ENCODE assay signal across 8 mouse cellular contexts in the genomic region with DNA sequence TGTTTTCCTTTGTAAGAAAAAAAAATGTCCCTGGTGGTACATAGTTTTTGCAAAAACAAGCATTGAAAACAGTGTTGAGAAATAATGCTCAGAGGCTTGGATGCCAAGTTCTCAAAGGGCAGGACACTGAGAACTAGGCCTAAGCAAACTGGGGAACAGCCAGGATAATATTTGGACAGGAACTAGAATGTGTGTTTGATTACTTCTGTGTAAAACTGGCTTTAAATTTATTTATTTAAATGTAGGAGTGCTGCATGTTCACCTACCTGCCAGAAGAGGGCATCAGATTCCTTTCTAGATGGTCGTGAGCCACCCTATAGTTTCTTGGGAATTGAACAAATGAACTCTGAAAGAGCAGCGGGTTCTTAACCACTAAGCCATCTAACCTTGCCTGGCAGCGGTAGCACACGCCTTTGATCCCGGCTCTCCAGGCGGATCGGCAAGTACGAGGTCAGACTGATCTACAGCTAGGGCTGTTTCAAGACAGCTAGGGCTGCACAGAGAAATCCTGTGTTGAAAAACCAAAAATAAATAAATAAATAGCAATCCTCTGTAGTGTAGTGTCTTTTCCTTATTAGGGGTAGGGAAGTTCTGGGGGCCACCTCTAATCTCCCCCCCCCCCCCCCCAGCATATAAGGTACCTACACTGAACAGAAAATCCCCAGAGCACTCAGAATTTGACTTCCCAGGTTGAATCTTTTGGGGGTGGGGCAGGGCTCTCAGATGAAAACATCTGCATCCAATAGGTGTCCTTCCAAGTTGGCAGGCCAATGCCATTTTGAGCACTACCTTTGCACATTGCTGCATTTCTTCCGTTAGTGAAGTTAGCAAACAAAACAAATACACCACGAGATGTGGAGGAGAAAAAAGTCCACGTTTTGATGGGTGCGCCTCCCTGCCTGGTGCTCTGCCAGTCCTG. TPM values are rescaled to one million over a fixed set of nuclear protein-coding genes. Genes with fewer than 3 reads are reported as not detected.
DNase-seq lines count a peak whose midpoint lies in the region; ATAC-seq lines count a peak whose summit lies in the region.

A gene (plus strand): TSS at position 776 of the 919 bp plus-strand sequence.

- DNase-seq in right cerebral cortex, adult 18-20 months: peak; percentile 39
- DNase-seq in right cerebral cortex, postnatal 14 days: no peak
- peak; percentile 44 for DNase-seq in cerebellum, adult 9-11 months
- DNase-seq in frontal cortex, postnatal 36 days (ENCODE audit: low spot score in 2 of 2): peak; percentile 12 to 52
- DNase-seq in layer of hippocampus, postnatal 10 days (ENCODE audit: low spot score in 2 of 2): peak; percentile 9 to 32
- DNase-seq in lung, postnatal 10 days: peak; percentile 42
- peak; percentile 37 for DNase-seq in retina, postnatal 7 days (ENCODE audit: low read depth, low spot score)

- peak within 1 kb of the TSS; percentile 77 for H3K4me3 ChIP-seq in hindbrain, embryonic 13.5 days

- ATAC-seq in hindbrain, embryonic 13.5 days (ENCODE audit: low FRiP score): peak; percentile 75

- no peaks in the 10 kb centered on the region for H3K27me3 ChIP-seq in hindbrain, embryonic 13.5 days

- no peaks in the 10 kb centered on the region for H3K9me3 ChIP-seq in hindbrain, embryonic 13.5 days

- H3K9ac ChIP-seq in hindbrain, embryonic 13.5 days: peak within 1 kb of the TSS; percentile 87

- 0 out of 2 replicates have a peak, but pooled peaks cover 7% of the 10 kb centered on the region for H3K4me1 ChIP-seq in hindbrain, embryonic 13.5 days (replicated peaks)

- H3K4me2 ChIP-seq in hindbrain, embryonic 13.5 days: peak within 1 kb of the TSS; percentile 92

- no peaks in the 10 kb centered on the region for H3K36me3 ChIP-seq in hindbrain, embryonic 13.5 days

- 2% methylated on average over 12 of the region's 12 CpGs for WGBS in hindbrain, embryonic 13.5 days

- H3K27ac ChIP-seq in hindbrain, embryonic 13.5 days: peak within 1 kb of the TSS; percentile 88

RNA-seq across cellular contexts. Expression of the gene that starts here (rescaled TPM):
- polyA plus RNA-seq in hindbrain, embryonic 13.5 days (2015; fragmentation: Nextera tagmentation; extraction: Ambion mirVana): 4.6 and 7.1 TPM in 2 replicates
- total RNA-seq in layer of hippocampus, postnatal 10 days (2021): 10 to 100 TPM in 1 of 2 experiments, 1 to 10 TPM in 1; 9.6 to 10.0 TPM
